Mouse (Mus musculus) layer of hippocampus, adult 18-20 months (tissue): ENCODE data around the gene Cpt1b. TPM values are rescaled to one million over a fixed set of nuclear protein-coding genes. Genes with fewer than 3 reads are reported as not detected.

ENCODE experiments used
- DNase-seq, 2 experiments: peaks; one replicate each; pipeline ENCODE4 v3.0.0; 2022; ENCODE audit warnings: low spot score in 2 of 2
- total RNA-seq, 2 experiments: library from RNA; stranded (reverse); gene quantifications; 2 replicates each; pipeline ENCODE4 v1.2.3; 2021

Cpt1b gene
- total RNA-seq, 2 experiments from 2014 or later = 1.2 to 2.2 TPM

- DNase-seq = no peak
Measured at GRCm38 (mm10) chr15:89387127-89387526, 38.5 kb downstream of the Cpt1b start.

GRCm38 (mm10) chr15:89384617-89385016, 41.0 kb downstream of the Cpt1b start, which contains the start of gene Klhdc7b:
Klhdc7b (plus strand) TSS chr15:89384917.
- no peak for DNase-seq

GRCm38 (mm10) chr15:89379429-89379828, 46.2 kb downstream of the Cpt1b start:
- no peak for DNase-seq

- no peak for DNase-seq
Measured at GRCm38 (mm10) chr15:89378831-89379401, 46.7 kb downstream of the Cpt1b start, which contains the start of gene Odf3b. Odf3b (minus strand) TSS chr15:89379282.

GRCm38 (mm10) chr15:89377938-89378828, 47.5 kb downstream of the Cpt1b start:
- DNase-seq = no peak

- no peak for DNase-seq
Measured at GRCm38 (mm10) chr15:89377362-89377761, 48.3 kb downstream of the Cpt1b start.

- no peak for DNase-seq
Measured at GRCm38 (mm10) chr15:89376957-89377356, 48.7 kb downstream of the Cpt1b start, which contains the start of gene Tymp. Tymp (minus strand) TSS chr15:89377039.

GRCm38 (mm10) chr15:89376040-89376439, 49.6 kb downstream of the Cpt1b start:
- DNase-seq = no peak

- DNase-seq = no peak
Measured at GRCm38 (mm10) chr15:89374801-89375534, 50.7 kb downstream of the Cpt1b start.

- no peak for DNase-seq
Measured at GRCm38 (mm10) chr15:89374340-89374739, 51.3 kb downstream of the Cpt1b start.

GRCm38 (mm10) chr15:89373762-89374248, 51.9 kb downstream of the Cpt1b start, which contains the start of gene Sco2:
Sco2 (minus strand) TSS chr15:89373846.
- peak; percentile 86 to 95 for DNase-seq

- peak; percentile 74 to 89 for DNase-seq
Measured at GRCm38 (mm10) chr15:89373027-89373761, 52.5 kb downstream of the Cpt1b start.

- no peak for DNase-seq
Measured at GRCm38 (mm10) chr15:89372536-89372935, 53.1 kb downstream of the Cpt1b start.

- DNase-seq = no peak
Measured at GRCm38 (mm10) chr15:89372068-89372467, 53.6 kb downstream of the Cpt1b start.

Other genes with a start within 250 kb of the Cpt1b start
- 10 to 100 TPM; 46.4 to 55.0 TPM for gene Plxnb2, start 245.1 kb downstream of the Cpt1b start, total RNA-seq
- gene Dennd6b, start 229.4 kb downstream of the Cpt1b start, total RNA-seq = 10 to 100 TPM; 34.8 to 39.1 TPM
- 100 to 1,000 TPM; 157 to 166 TPM for gene Ppp6r2, start 214.3 kb downstream of the Cpt1b start, total RNA-seq
- gene Sbf1, start 110.6 kb downstream of the Cpt1b start, total RNA-seq = 100 to 1,000 TPM; 304 to 307 TPM
- not detected for gene Adm2, start 103.1 kb downstream of the Cpt1b start, total RNA-seq
- not detected for gene Miox, start 91.5 kb downstream of the Cpt1b start, total RNA-seq
- 10 to 100 TPM; 16.6 to 18.6 TPM for gene Lmf2, start 70.2 kb downstream of the Cpt1b start, total RNA-seq
- gene Ncaph2, start 70.1 kb downstream of the Cpt1b start, total RNA-seq = 100 to 1,000 TPM; 101 to 103 TPM
- 10 to 100 TPM; 28.1 to 34.0 TPM for gene Sco2, start 52.0 kb downstream of the Cpt1b start, total RNA-seq
- gene Tymp, start 48.8 kb downstream of the Cpt1b start, total RNA-seq = 1 to 10 TPM; 1.4 to 1.5 TPM
- 1 to 10 TPM; 3.2 to 4.3 TPM for gene Odf3b, start 46.6 kb downstream of the Cpt1b start, total RNA-seq
- gene Klhdc7b, start 40.9 kb downstream of the Cpt1b start, total RNA-seq = under 1 TPM; 0.32 to 0.51 TPM
- not detected for gene Syce3, start 15.4 kb downstream of the Cpt1b start, total RNA-seq
- 1 to 10 TPM; 2.2 to 3.4 TPM for gene C730034F03Rik, start 3.7 kb upstream of the Cpt1b start, total RNA-seq
- gene Gm44502, start 3.8 kb upstream of the Cpt1b start, total RNA-seq = under 1 TPM in 1 of 2 experiments, not detected in 1; 0.42 TPM
- 10 to 100 TPM; 40.5 to 41.1 TPM for gene Chkb, start 4.0 kb upstream of the Cpt1b start, total RNA-seq
- 100 to 1,000 TPM; 266 to 269 TPM for gene Mapk8ip2, start 28.1 kb upstream of the Cpt1b start, total RNA-seq
- gene Arsa, start 51.6 kb upstream of the Cpt1b start, total RNA-seq = 10 to 100 TPM; 28.1 to 29.6 TPM
- 100 to 1,000 TPM; 232 to 243 TPM for gene Shank3, start 73.8 kb upstream of the Cpt1b start, total RNA-seq
- gene Acr, start 142.5 kb upstream of the Cpt1b start, total RNA-seq = 1 to 10 TPM in 1 of 2 experiments, under 1 TPM in 1; 0.66 to 1.0 TPM
- gene Rabl2, start 166.1 kb upstream of the Cpt1b start, total RNA-seq = 10 to 100 TPM; 25.9 to 28.6 TPM